ENCODE assay signal across 8 mouse cellular contexts in genomic region chr8:26780515-26780914, GRCm38 (mm10).
DNase-seq lines count a peak whose midpoint lies in the region; ATAC-seq and TF ChIP-seq lines count a peak whose summit lies in the region.

No protein-coding gene starts in this region.

- 31% methylated on average over 19 of the region's 19 CpGs for WGBS in intestine, embryonic 14.5 days
- WGBS in intestine, embryonic 16.5 days: 30% methylated on average over 19 of the region's 19 CpGs
- 4% methylated on average over 19 of the region's 19 CpGs for WGBS in cerebellum, adult 2 months

- no peak for DNase-seq in intestine, embryonic 14.5 days (ENCODE audit: low spot score)
- DNase-seq in cerebellum, adult 2 months: peak; percentile 50 to 61
- DNase-seq in frontal cortex, postnatal 36 days (ENCODE audit: low spot score in 2 of 2): peak; percentile 80 to 82
- peak; percentile 77 to 79 for DNase-seq in left cerebral cortex, postnatal 36 days (ENCODE audit: low spot score in 2 of 2)
- peak; percentile 80 to 85 for DNase-seq in right cerebral cortex, postnatal 36 days (ENCODE audit: low spot score in 2 of 2)
- no peak for DNase-seq in c-Kit-positive CD71-positive TER-119-positive erythroid progenitor cells, embryonic 14.5 days (ENCODE audit: low spot score)
- no peak for DNase-seq in adrenal gland, adult 2 months

- no peak for TF ChIP-seq POLR2A in cerebellum, adult 2 months (IDR thresholded peaks at IDR 0.05; ENCODE audit: borderline replicate concordance, insufficient read depth, low read length)

- no peaks in the 10 kb centered on the region for H3K36me3 ChIP-seq in intestine, embryonic 14.5 days (ENCODE audit: control insufficient read depth, insufficient read depth, low read length)
- no peaks in the 10 kb centered on the region for H3K36me3 ChIP-seq in intestine, embryonic 16.5 days (ENCODE audit: control insufficient read depth, insufficient read depth, low read length)

- TF ChIP-seq CTCF in cerebellum, adult 2 months (IDR thresholded peaks at IDR 0.05; ENCODE audit: borderline replicate concordance, insufficient read depth, low read depth, low read length): no peak

- intact Hi-C loops in left cerebral cortex, postnatal 36 days (cut with DNase I): loop anchor here (1.0 kb wide), 1 partner anchor 30 kb away; no protein-coding TSS in a partner anchor

- H3K9ac ChIP-seq in intestine, embryonic 14.5 days (ENCODE audit: low read length): no peak overlapping the region
- no peak overlapping the region for H3K9ac ChIP-seq in intestine, embryonic 16.5 days (ENCODE audit: low read depth, low read length)

- H3K4me3 ChIP-seq in intestine, embryonic 14.5 days (ENCODE audit: low read depth, low read length): no peak overlapping the region
- no peak overlapping the region for H3K4me3 ChIP-seq in intestine, embryonic 16.5 days (ENCODE audit: low read length)
- H3K4me3 ChIP-seq in cerebellum, adult 2 months (replicated peaks; ENCODE audit: insufficient read depth, low read depth, low read length): no peak overlapping the region

- no peak for ATAC-seq in intestine, embryonic 14.5 days (replicated peaks; ENCODE audit: low FRiP score, low TSS enrichment, low read depth)
- ATAC-seq in intestine, embryonic 16.5 days: no peak

- H3K27me3 ChIP-seq in intestine, embryonic 14.5 days (replicated peaks; ENCODE audit: control insufficient read depth, insufficient read depth, low read length): peaks cover 16% of the 10 kb centered on the region; the same call in 1 of the 2 replicates
- no peaks in the 10 kb centered on the region for H3K27me3 ChIP-seq in intestine, embryonic 16.5 days (replicated peaks; ENCODE audit: control insufficient read depth, insufficient read depth, low read length)
- H3K27me3 ChIP-seq in cerebellum, adult 2 months (ENCODE audit: control insufficient read depth, insufficient read depth, low read length): no peaks in the 10 kb centered on the region

- no peaks in the 10 kb centered on the region for H3K9me3 ChIP-seq in intestine, embryonic 14.5 days (ENCODE audit: control insufficient read depth, low read length)
- H3K9me3 ChIP-seq in intestine, embryonic 16.5 days (ENCODE audit: control insufficient read depth, low read length): no peaks in the 10 kb centered on the region

- 0 out of 2 replicates have a peak, but pooled peaks cover 4% of the 10 kb centered on the region for H3K4me1 ChIP-seq in intestine, embryonic 14.5 days (replicated peaks; ENCODE audit: control insufficient read depth, insufficient read depth, low read length)
- H3K4me1 ChIP-seq in intestine, embryonic 16.5 days (ENCODE audit: control insufficient read depth, insufficient read depth, low read length): no peaks in the 10 kb centered on the region
- H3K4me1 ChIP-seq in cerebellum, adult 2 months (ENCODE audit: control insufficient read depth, insufficient read depth, low read length): no peaks in the 10 kb centered on the region

- peak overlapping the region; percentile 31; the same call in 1 of the 2 replicates for H3K4me2 ChIP-seq in intestine, embryonic 14.5 days (ENCODE audit: low read length)
- H3K4me2 ChIP-seq in intestine, embryonic 16.5 days (ENCODE audit: low read depth, low read length): no peak overlapping the region

- H3K27ac ChIP-seq in intestine, embryonic 14.5 days (ENCODE audit: low read depth): no peak overlapping the region
- no peak overlapping the region for H3K27ac ChIP-seq in intestine, embryonic 16.5 days (ENCODE audit: low read length)
- H3K27ac ChIP-seq in cerebellum, adult 2 months (ENCODE audit: insufficient read depth, low read length): no peak overlapping the region

Comparison
In these comparisons a context has a peak if more than half of its experiments do, and no peak if none do; other contexts are left out.
1. DNase-seq: peak in cerebellum, adult 2 months (2 of 2), frontal cortex, postnatal 36 days (2 of 2), left cerebral cortex, postnatal 36 days (2 of 2) and right cerebral cortex, postnatal 36 days (2 of 2); none in intestine, embryonic 14.5 days (single experiment), c-Kit-positive CD71-positive TER-119-positive erythroid progenitor cells, embryonic 14.5 days (single experiment) and adrenal gland, adult 2 months (single experiment).